Mouse (Mus musculus) erythroblast, embryonic 14.5 days (primary cell): Measurements from ENCODE around the gene Gjd2. TPM values are rescaled to one million over a fixed set of nuclear protein-coding genes. Genes with fewer than 3 reads are reported as not detected.

Experiments used
- H3K27me3 ChIP-seq: 2 replicates; pipeline ENCODE4 v1.6.1; 2012; ENCODE audit warnings: inconsistent platforms; ENCODE audit not compliant: control insufficient read depth
- H3K36me3 ChIP-seq: 2 replicates; pipeline ENCODE4 v1.6.1; 2012; ENCODE audit warnings: mild to moderate bottlenecking, inconsistent platforms; ENCODE audit not compliant: control insufficient read depth
- H3K4me1 ChIP-seq: 2 replicates; pipeline ENCODE4 v1.6.1; 2012; ENCODE audit warnings: inconsistent platforms; ENCODE audit not compliant: control insufficient read depth
- H3K4me3 ChIP-seq: replicated peaks from 2 replicates; pipeline ENCODE3; 2012; ENCODE audit warnings: moderate library complexity, mild to moderate bottlenecking, inconsistent platforms
- H3K9me3 ChIP-seq: 2 replicates; pipeline ENCODE4 v1.6.1; 2012; ENCODE audit warnings: low read length, inconsistent platforms, mixed read lengths; ENCODE audit not compliant: control insufficient read depth
- GATA1 ChIP-seq: IDR thresholded peaks from 2 replicates; pipeline ENCODE4 v1.6.1; 2012; ENCODE audit warnings: low read length, inconsistent platforms, mixed read lengths
- TAL1 ChIP-seq: IDR thresholded peaks from 3 replicates; pipeline ENCODE4 v1.6.1; 2012; ENCODE audit warnings: low read length, inconsistent platforms, mixed read lengths
- polyA plus RNA-seq: library from polyadenylated mRNA; stranded (reverse); fragments of >175 nt; gene quantifications from 2 replicates; pipeline ENCODE4 v1.2.3, GENCODE M21; 2012

Gjd2 gene
- polyA plus RNA-seq, 1 experiment, result not detected

GRCm38 (mm10) chr2:113980664-113981063 lies 32.8 kb downstream of the Gjd2 start:
- H3K9me3 ChIP-seq, result no peaks in the 10 kb centered on the region
- H3K27me3 ChIP-seq, result no peaks in the 10 kb centered on the region
- no peak for TF ChIP-seq TAL1
- TF ChIP-seq GATA1, result no peak
- no peaks in the 10 kb centered on the region for H3K36me3 ChIP-seq
- no peaks in the 10 kb centered on the region for H3K4me1 ChIP-seq
- H3K4me3 ChIP-seq, result no peak overlapping the region

GRCm38 (mm10) chr2:113978151-113978771 lies 35.2 kb downstream of the Gjd2 start:
- Histone ChIP-seq H3K36me3 (no peaks in the 10 kb centered on the region), H3K4me3 (no peak overlapping the region), H3K4me1 (no peaks in the 10 kb centered on the region), H3K27me3 (no peaks in the 10 kb centered on the region), H3K9me3 (no peaks in the 10 kb centered on the region)
- TF ChIP-seq TAL1 (no peak), GATA1 (no peak)

GRCm38 (mm10) chr2:113973950-113974349 lies 39.5 kb downstream of the Gjd2 start:
- Histone ChIP-seq H3K36me3 (no peaks in the 10 kb centered on the region), H3K27me3 (no peaks in the 10 kb centered on the region), H3K4me1 (no peaks in the 10 kb centered on the region), H3K4me3 (no peak overlapping the region), H3K9me3 (no peaks in the 10 kb centered on the region)
- TF ChIP-seq GATA1 (no peak), TAL1 (no peak)

GRCm38 (mm10) chr2:113966421-113966820 lies 47.0 kb downstream of the Gjd2 start:
- H3K4me1 ChIP-seq, result no peaks in the 10 kb centered on the region
- no peaks in the 10 kb centered on the region for H3K27me3 ChIP-seq
- no peak overlapping the region for H3K4me3 ChIP-seq
- H3K36me3 ChIP-seq, result no peaks in the 10 kb centered on the region
- no peaks in the 10 kb centered on the region for H3K9me3 ChIP-seq
- TF ChIP-seq TAL1, result no peak

Other genes starting within 250 kb of the Gjd2 start
- 0.14 TPM in 1 of 2 replicates, not detected in the other for gene Scg5, start 184.5 kb downstream of the Gjd2 start, polyA plus RNA-seq
- 1.5 and 1.9 TPM in 2 replicates for gene Arhgap11a, start 165.0 kb downstream of the Gjd2 start, polyA plus RNA-seq
- not detected in 2 replicates for gene Actc1, start 39.9 kb upstream of the Gjd2 start, polyA plus RNA-seq
- gene Aqr, start 173.4 kb upstream of the Gjd2 start, polyA plus RNA-seq, result 0.36 and 0.86 TPM in 2 replicates
- 0.02 TPM in 1 of 2 replicates, not detected in the other for gene Zfp770, start 187.8 kb upstream of the Gjd2 start, polyA plus RNA-seq